Mouse (Mus musculus): ENCODE data around the gene Pcdh20. TPM values are rescaled to one million over a fixed set of nuclear protein-coding genes. Genes with fewer than 3 reads are reported as not detected.

Pcdh20 gene
- 0.81 and 0.92 TPM in 2 replicates for polyA plus RNA-seq (2016; fragmentation: Nextera tagmentation; extraction: Ambion mirVana)

DNA sequence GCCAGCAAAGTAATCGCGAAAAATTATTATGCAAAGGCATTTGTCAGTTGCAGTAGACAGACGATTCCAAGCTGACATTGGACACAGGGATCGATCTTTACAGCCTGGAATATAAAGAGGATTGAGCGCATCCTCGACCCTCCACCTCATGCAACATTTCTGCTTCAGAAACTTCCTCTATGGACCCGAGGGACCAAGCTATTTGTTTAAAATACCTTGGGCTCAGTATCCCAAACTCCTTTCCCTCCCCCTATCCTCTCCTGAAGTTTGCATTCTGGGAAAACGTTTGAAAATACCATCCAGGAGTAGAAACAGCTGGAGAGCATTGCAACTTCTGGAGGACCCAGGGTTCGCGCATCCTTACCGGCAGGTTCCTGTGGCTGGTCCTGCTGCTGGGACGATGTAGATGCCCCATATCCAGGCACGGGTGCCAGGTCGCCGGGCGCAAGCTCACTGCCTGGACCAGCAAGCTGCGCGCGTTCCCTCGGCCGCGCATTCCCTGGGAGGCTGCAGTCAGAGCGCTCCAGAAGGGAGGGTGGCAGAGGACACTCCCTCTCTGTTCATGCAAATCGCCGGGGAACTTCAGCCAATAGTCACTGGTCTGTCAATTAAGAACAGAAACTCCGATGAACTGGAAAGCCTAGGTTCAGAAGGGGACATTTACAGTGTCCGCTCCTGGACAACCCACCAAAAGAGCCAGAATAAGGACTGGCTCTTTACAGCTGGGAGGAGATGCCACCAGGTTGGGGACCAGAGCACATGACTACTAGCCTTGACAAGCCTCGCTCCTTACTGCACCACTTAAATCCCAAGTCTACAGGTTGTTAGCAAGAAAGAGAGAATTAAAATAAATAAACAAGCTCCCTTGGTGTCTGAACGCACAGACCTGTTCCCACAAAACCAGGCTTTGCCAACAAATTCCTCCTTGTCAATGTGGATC, at the start of gene Pcdh20:
TSS of gene Pcdh20 (minus strand) at position 902 of the 940 bp plus-strand sequence.
- WGBS: 2% methylated on average over 29 of the region's 29 CpGs
- ATAC-seq (ENCODE audit: insufficient number of reproducible peaks, insufficient read depth, low FRiP score, low TSS enrichment, low read depth): peak; percentile 84

GRCm38 (mm10) chr14:88479909-88480308, 8.7 kb upstream of the Pcdh20 start:
- Histone ChIP-seq H3K9ac (replicated peaks) (no peak overlapping the region), H3K27me3 (no peaks in the 10 kb centered on the region), H3K4me2 (no peak overlapping the region), H3K9me3 (no peaks in the 10 kb centered on the region), H3K27ac (no peak overlapping the region), H3K4me3 (replicated peaks) (no peak overlapping the region), H3K4me1 (replicated peaks) (no peaks in the 10 kb centered on the region), H3K36me3 (no peaks in the 10 kb centered on the region)
- 52% methylated on average over 3 of the region's 3 CpGs for WGBS
- no peak for ATAC-seq (ENCODE audit: insufficient number of reproducible peaks, insufficient read depth, low FRiP score, low TSS enrichment, low read depth)

More for the DNA sequence above, at the start of gene Pcdh20:
- Histone ChIP-seq H3K9me3 (no peaks in the 10 kb centered on the region), H3K27ac (no peak within 1 kb of the TSS), H3K36me3 (no peaks in the 10 kb centered on the region), H3K27me3 (peaks cover 35% of the 10 kb centered on the region), H3K4me1 (replicated peaks) (peaks cover 14% of the 10 kb centered on the region), H3K4me2 (peak within 1 kb of the TSS; percentile 78), H3K4me3 (replicated peaks) (peak within 1 kb of the TSS; percentile 44), H3K9ac (replicated peaks) (0 out of 2 replicates have a peak within 1 kb of the TSS, but pooled peaks have one; percentile 47)

GRCm38 (mm10) chr14:88469956-88470355, 1.2 kb downstream of the Pcdh20 start:
- WGBS: under 1% methylated on average over 9 of the region's 9 CpGs
- Histone ChIP-seq H3K9me3 (no peaks in the 10 kb centered on the region), H3K27ac (no peak overlapping the region), H3K27me3 (peaks cover 35% of the 10 kb centered on the region), H3K4me3 (replicated peaks) (peak overlapping the region; percentile 44), H3K9ac (replicated peaks) (peak overlapping the region; percentile 50; the same call in 1 of the 2 replicates), H3K36me3 (no peaks in the 10 kb centered on the region), H3K4me2 (peak overlapping the region; percentile 78), H3K4me1 (replicated peaks) (peaks cover 14% of the 10 kb centered on the region)
- ATAC-seq (ENCODE audit: insufficient number of reproducible peaks, insufficient read depth, low FRiP score, low TSS enrichment, low read depth): no peak

DNA sequence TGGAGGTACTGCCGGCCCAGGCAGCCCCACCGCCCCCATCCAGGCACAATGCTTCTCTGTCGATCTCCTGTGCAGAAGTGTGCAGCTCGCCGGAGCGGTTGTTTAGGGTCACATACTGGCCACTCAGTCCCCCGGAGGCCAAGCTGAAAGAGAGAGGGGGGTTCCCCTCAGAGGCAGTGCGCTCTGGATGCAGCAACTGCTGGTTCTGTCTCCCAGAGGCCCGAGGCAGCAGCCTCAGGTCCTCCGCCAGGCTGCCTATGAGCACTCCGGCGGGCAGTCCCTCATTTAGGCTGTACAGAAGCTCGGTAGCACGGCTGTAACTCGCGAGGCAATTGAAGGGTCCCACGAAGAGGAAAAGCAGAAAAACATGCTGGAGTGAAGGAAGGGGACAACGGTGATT, 1.8 kb downstream of the Pcdh20 start:
- WGBS: 3% methylated on average over 18 of the region's 18 CpGs
- H3K4me2 ChIP-seq: peak overlapping the region; percentile 78
- H3K27me3 ChIP-seq: peaks cover 35% of the 10 kb centered on the region
- no peaks in the 10 kb centered on the region for H3K36me3 ChIP-seq
- peaks cover 14% of the 10 kb centered on the region for H3K4me1 ChIP-seq (replicated peaks)
- peak overlapping the region; percentile 44 for H3K4me3 ChIP-seq (replicated peaks)
- peak overlapping the region; percentile 50 for H3K9ac ChIP-seq (replicated peaks)
- ATAC-seq (ENCODE audit: insufficient number of reproducible peaks, insufficient read depth, low FRiP score, low TSS enrichment, low read depth): peak; percentile 56; the same call in 1 of the 2 replicates
- H3K9me3 ChIP-seq: no peaks in the 10 kb centered on the region
- H3K27ac ChIP-seq: no peak overlapping the region

GRCm38 (mm10) chr14:88466416-88466815, 4.8 kb downstream of the Pcdh20 start:
- no peaks in the 10 kb centered on the region for H3K36me3 ChIP-seq
- no peak for ATAC-seq (ENCODE audit: insufficient number of reproducible peaks, insufficient read depth, low FRiP score, low TSS enrichment, low read depth)
- H3K27ac ChIP-seq: no peak overlapping the region
- no peaks in the 10 kb centered on the region for H3K9me3 ChIP-seq
- H3K4me1 ChIP-seq (replicated peaks): peaks cover 14% of the 10 kb centered on the region
- H3K4me2 ChIP-seq: no peak overlapping the region
- H3K4me3 ChIP-seq (replicated peaks): no peak overlapping the region
- WGBS: 91% methylated on average over 1 of the region's 1 CpGs
- no peak overlapping the region for H3K9ac ChIP-seq (replicated peaks)
- peaks cover 35% of the 10 kb centered on the region for H3K27me3 ChIP-seq

GRCm38 (mm10) chr14:88464356-88464755, 6.8 kb downstream of the Pcdh20 start:
- Histone ChIP-seq H3K9me3 (no peaks in the 10 kb centered on the region), H3K27ac (no peak overlapping the region), H3K4me3 (replicated peaks) (no peak overlapping the region), H3K36me3 (no peaks in the 10 kb centered on the region), H3K4me1 (replicated peaks) (peaks cover 5% of the 10 kb centered on the region), H3K9ac (replicated peaks) (no peak overlapping the region), H3K4me2 (no peak overlapping the region), H3K27me3 (peaks cover 18% of the 10 kb centered on the region)
- no peak for ATAC-seq (ENCODE audit: insufficient number of reproducible peaks, insufficient read depth, low FRiP score, low TSS enrichment, low read depth)
- WGBS: 65% methylated on average over 1 of the region's 1 CpGs

- WGBS: 78% methylated on average over 2 of the region's 2 CpGs
- H3K4me2 ChIP-seq: no peak overlapping the region
- no peaks in the 10 kb centered on the region for H3K36me3 ChIP-seq
- peaks cover 8% of the 10 kb centered on the region for H3K27me3 ChIP-seq
- no peak overlapping the region for H3K4me3 ChIP-seq (replicated peaks)
- no peaks in the 10 kb centered on the region for H3K9me3 ChIP-seq
- H3K9ac ChIP-seq (replicated peaks): no peak overlapping the region
- no peaks in the 10 kb centered on the region for H3K4me1 ChIP-seq (replicated peaks)
- ATAC-seq (ENCODE audit: insufficient number of reproducible peaks, insufficient read depth, low FRiP score, low TSS enrichment, low read depth): no peak
- no peak overlapping the region for H3K27ac ChIP-seq
These were observed 7.8 kb downstream of the Pcdh20 start for GRCm38 (mm10) chr14:88463357-88463756.

- ATAC-seq (ENCODE audit: insufficient number of reproducible peaks, insufficient read depth, low FRiP score, low TSS enrichment, low read depth): no peak
- Histone ChIP-seq H3K36me3 (no peaks in the 10 kb centered on the region), H3K27me3 (peaks cover 4% of the 10 kb centered on the region), H3K27ac (no peak overlapping the region), H3K4me2 (no peak overlapping the region), H3K9ac (replicated peaks) (no peak overlapping the region), H3K4me1 (replicated peaks) (no peaks in the 10 kb centered on the region), H3K9me3 (no peaks in the 10 kb centered on the region), H3K4me3 (replicated peaks) (no peak overlapping the region)
- WGBS: 75% methylated on average over 3 of the region's 3 CpGs
These were observed 8.3 kb downstream of the Pcdh20 start for GRCm38 (mm10) chr14:88462944-88463343.

DNA sequence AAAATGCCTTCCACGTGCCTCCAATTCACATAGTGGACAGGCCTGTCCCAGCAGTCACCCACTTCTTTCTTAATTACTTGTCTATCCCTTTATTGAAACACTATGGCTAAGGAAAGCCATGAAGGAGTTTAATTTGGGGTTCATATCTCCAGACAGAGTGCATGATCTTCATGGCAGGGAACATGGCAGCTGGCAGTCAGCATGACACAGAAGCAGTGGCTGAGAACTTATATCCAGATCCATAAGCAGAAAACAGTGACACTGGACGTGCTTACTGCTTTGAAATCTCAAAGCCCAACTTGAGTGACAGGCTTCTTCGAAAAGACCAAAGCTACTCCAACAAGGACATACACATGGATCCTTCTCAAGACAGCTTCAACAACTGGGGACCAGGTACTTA, 10.5 kb downstream of the Pcdh20 start:
- Histone ChIP-seq H3K9me3 (no peaks in the 10 kb centered on the region), H3K27ac (no peak overlapping the region), H3K4me1 (replicated peaks) (no peaks in the 10 kb centered on the region), H3K4me2 (no peak overlapping the region), H3K36me3 (no peaks in the 10 kb centered on the region), H3K9ac (replicated peaks) (no peak overlapping the region), H3K27me3 (no peaks in the 10 kb centered on the region), H3K4me3 (replicated peaks) (no peak overlapping the region)
- WGBS: 85% methylated on average over 3 of the region's 3 CpGs
- no peak for ATAC-seq (ENCODE audit: insufficient number of reproducible peaks, insufficient read depth, low FRiP score, low TSS enrichment, low read depth)

GRCm38 (mm10) chr14:88443304-88443703, 27.9 kb downstream of the Pcdh20 start:
- H3K27ac ChIP-seq: no peak overlapping the region
- no peak overlapping the region for H3K4me2 ChIP-seq
- no peak for ATAC-seq (ENCODE audit: insufficient number of reproducible peaks, insufficient read depth, low FRiP score, low TSS enrichment, low read depth)
- no peaks in the 10 kb centered on the region for H3K9me3 ChIP-seq
- no peak overlapping the region for H3K9ac ChIP-seq (replicated peaks)
- H3K27me3 ChIP-seq: no peaks in the 10 kb centered on the region
- H3K36me3 ChIP-seq: no peaks in the 10 kb centered on the region
- WGBS: 79% methylated on average over 5 of the region's 5 CpGs
- no peaks in the 10 kb centered on the region for H3K4me1 ChIP-seq (replicated peaks)
- no peak overlapping the region for H3K4me3 ChIP-seq (replicated peaks)

DNA sequence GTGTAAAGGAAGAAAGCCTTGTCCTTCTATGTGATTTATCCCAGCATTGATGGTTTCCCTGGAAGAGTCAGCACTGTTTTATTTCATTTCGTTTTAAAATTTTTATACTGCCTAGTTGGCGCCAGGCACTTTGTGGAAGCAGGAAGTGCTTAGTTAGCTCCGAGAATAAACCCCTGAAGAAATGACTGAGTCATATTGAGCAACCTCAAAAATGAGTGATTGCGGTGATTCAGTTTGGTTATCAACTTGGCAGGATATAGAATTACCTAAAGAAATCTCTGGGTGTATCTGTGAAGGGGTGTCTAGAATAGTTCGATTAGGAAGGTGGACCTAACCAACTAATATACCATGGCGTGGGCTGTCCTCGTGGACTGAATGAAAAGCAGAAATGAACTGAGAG, 41.8 kb downstream of the Pcdh20 start:
- no peaks in the 10 kb centered on the region for H3K4me1 ChIP-seq (replicated peaks)
- ATAC-seq (ENCODE audit: insufficient number of reproducible peaks, insufficient read depth, low FRiP score, low TSS enrichment, low read depth): no peak
- no peak overlapping the region for H3K4me2 ChIP-seq
- no peak overlapping the region for H3K4me3 ChIP-seq (replicated peaks)
- H3K27ac ChIP-seq: no peak overlapping the region
- H3K9me3 ChIP-seq: no peaks in the 10 kb centered on the region
- 86% methylated on average over 7 of the region's 7 CpGs for WGBS
- no peak overlapping the region for H3K9ac ChIP-seq (replicated peaks)
- no peaks in the 10 kb centered on the region for H3K27me3 ChIP-seq
- no peaks in the 10 kb centered on the region for H3K36me3 ChIP-seq
